Mouse (Mus musculus) spleen, adult 2 months (tissue): ENCODE data around the gene 1520401A03Rik.

ENCODE experiments used
- CTCF ChIP-seq: fragments of 200-500 bp; IDR thresholded peaks from 2 replicates; pipeline ENCODE4 v1.5.1; 2011; ENCODE audit warnings: mild to moderate bottlenecking, inconsistent platforms; ENCODE audit not compliant: insufficient read depth, insufficient read length, insufficient replicate concordance; ENCODE audit errors: extremely low read depth
- POLR2A ChIP-seq: fragments of 200-500 bp; IDR thresholded peaks from 2 replicates; pipeline ENCODE4 v1.6.1; 2011; ENCODE audit warnings: low read depth, low read length, inconsistent platforms

- peak; percentile 69 for TF ChIP-seq POLR2A
- no peak for TF ChIP-seq CTCF
These were observed 3.6 kb upstream of the 1520401A03Rik start, which contains the start of gene Pkmyt1 for GRCm38 (mm10) chr17:23725999-23726757.
